Mouse (Mus musculus) thymus, adult 2 months (tissue): ENCODE results near the gene Hoxd12. TPM values are rescaled to one million over a fixed set of nuclear protein-coding genes. Genes with fewer than 3 reads are reported as not detected.

Experiments
- DNase-seq: peaks from one replicate; pipeline ENCODE4 v3.0.0; 2021
- H3K27ac ChIP-seq: fragments of 200-500 bp; 2 replicates; pipeline ENCODE4 v1.5.1; 2012; ENCODE audit warnings: low read length, control low read depth; ENCODE audit not compliant: control insufficient read depth, insufficient read depth
- H3K27me3 ChIP-seq: fragments of 200-500 bp; 2 replicates; pipeline ENCODE4 v1.6.1; 2012; ENCODE audit warnings: mild to moderate bottlenecking, low read length, moderate library complexity, mixed read lengths; ENCODE audit not compliant: control insufficient read depth, insufficient read depth
- H3K36me3 ChIP-seq: fragments of 200-500 bp; 2 replicates; pipeline ENCODE4 v1.6.1; 2012; ENCODE audit warnings: mild to moderate bottlenecking, low read length, moderate library complexity; ENCODE audit not compliant: control insufficient read depth, insufficient read depth
- H3K4me1 ChIP-seq: fragments of 200-500 bp; replicated peaks from 2 replicates; pipeline ENCODE4 v1.6.1; 2012; ENCODE audit warnings: low read length; ENCODE audit not compliant: control insufficient read depth, insufficient read depth
- H3K4me3 ChIP-seq: fragments of 200-500 bp; 2 replicates; pipeline ENCODE4 v1.5.1; 2012; ENCODE audit warnings: mild to moderate bottlenecking, low read length, control low read depth, moderate library complexity; ENCODE audit not compliant: control insufficient read depth, insufficient read depth
- CTCF ChIP-seq: fragments of 200-500 bp; IDR thresholded peaks from 2 replicates; pipeline ENCODE4 v1.5.1; 2012; ENCODE audit warnings: mild to moderate bottlenecking, control low read depth, low read length, moderate library complexity, borderline replicate concordance; ENCODE audit not compliant: control insufficient read depth, poor library complexity, insufficient read depth; ENCODE audit errors: extremely low read depth
- POLR2A ChIP-seq: fragments of 200-500 bp; IDR thresholded peaks from 2 replicates; pipeline ENCODE4 v1.6.1; 2012; ENCODE audit warnings: mild to moderate bottlenecking, low read length, control low read depth, moderate library complexity; ENCODE audit not compliant: control insufficient read depth, poor library complexity, insufficient read depth; ENCODE audit errors: extremely low read depth
- WGBS: fragments of 180-500 bp; shearing (Covaris S2); methylation state at CpG from one replicate; pipeline ENCODE4 v1.1.7; 2018; 5-methylcytosine and 5-hydroxymethylcytosine counted together
- polyA plus RNA-seq: library from polyadenylated mRNA; depleted of rRNA; stranded (reverse); fragments of >200 nt; gene quantifications from 2 replicates; pipeline ENCODE4 v1.2.3, GENCODE M21; 2012

The Hoxd12 gene
- polyA plus RNA-seq, 1 experiment = not detected

DNA sequence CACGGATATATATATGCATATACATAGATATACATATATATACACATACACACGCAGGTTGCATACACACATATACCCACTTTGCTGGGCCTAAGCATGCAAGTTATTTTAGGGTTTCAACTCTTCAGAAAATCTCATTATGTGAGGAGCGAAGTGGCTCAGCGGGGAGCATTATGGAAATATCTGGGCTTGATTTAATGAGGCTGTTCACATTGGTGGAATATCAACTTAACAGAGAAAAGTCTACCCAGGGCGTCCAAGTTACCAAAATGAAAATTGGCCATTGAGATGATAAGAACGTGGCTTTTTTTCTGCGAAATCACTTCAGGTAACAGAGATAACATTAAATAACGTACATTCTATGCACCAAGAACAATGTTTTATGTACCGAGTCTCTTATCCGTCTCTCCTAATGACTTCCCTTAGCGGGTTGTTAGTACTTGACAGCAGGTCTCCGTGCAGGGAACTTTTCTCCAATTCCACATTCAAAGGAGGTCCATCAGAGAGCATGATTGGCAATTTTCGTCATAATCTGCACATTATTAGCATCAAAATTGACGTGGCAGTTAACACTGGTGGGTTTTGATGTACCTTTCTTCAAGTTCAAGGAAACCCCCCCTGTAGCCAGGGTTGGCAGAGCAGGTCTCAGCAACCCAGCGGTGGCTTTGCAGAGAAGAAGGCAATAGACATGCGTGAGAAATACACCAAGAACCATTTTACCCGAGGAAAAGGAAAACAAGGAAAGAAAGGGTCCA, 20.9 kb upstream of the Hoxd12 start:
- no peaks in the 10 kb centered on the region for H3K4me1 ChIP-seq
- 23% methylated on average over 17 of the region's 17 CpGs for WGBS
- H3K27ac ChIP-seq = no peak overlapping the region
- no peaks in the 10 kb centered on the region for H3K36me3 ChIP-seq
- no peak for DNase-seq
- TF ChIP-seq CTCF (no peak), POLR2A (no peak)
- no peak overlapping the region for H3K4me3 ChIP-seq
- H3K27me3 ChIP-seq = peaks cover 35% of the 10 kb centered on the region

DNA sequence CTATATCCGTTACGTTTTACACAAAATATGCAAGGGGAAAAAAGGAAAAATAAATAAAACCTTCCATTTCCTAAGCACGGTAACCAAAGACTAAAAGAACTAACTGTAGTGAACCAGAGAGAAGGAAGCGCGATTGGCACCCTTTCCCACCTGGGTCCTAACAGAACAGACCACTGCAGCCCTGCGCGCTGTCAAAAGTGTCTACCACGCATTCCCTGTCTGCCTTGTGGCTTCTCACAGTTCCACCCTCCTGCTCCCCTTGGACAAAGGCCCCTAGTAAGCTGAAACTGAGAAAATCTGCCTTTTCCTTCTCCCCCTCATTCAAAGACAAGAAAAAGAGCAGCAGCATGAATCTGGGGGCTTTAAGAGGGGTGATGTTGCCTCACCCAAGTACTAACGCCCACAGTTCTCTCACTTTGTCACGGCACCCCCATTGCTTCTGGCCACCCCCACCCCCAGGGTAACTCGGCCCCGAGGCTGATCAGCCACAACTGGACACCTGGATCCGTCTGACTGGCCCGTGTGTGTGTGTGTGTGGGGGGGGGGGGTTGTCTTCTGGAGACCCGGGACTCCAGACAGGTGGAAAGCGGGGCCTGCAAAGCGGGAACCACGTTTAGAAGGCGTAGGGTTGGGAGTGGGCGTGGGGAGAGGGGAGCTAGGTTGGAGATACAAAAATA, 19.9 kb upstream of the Hoxd12 start:
- DNase-seq = no peak
- H3K36me3 ChIP-seq = no peaks in the 10 kb centered on the region
- 21% methylated on average over 20 of the region's 20 CpGs for WGBS
- TF ChIP-seq POLR2A (no peak), CTCF (no peak)
- no peak overlapping the region for H3K27ac ChIP-seq
- H3K27me3 ChIP-seq = peaks cover 38% of the 10 kb centered on the region
- no peak overlapping the region for H3K4me3 ChIP-seq
- H3K4me1 ChIP-seq = no peaks in the 10 kb centered on the region

DNA sequence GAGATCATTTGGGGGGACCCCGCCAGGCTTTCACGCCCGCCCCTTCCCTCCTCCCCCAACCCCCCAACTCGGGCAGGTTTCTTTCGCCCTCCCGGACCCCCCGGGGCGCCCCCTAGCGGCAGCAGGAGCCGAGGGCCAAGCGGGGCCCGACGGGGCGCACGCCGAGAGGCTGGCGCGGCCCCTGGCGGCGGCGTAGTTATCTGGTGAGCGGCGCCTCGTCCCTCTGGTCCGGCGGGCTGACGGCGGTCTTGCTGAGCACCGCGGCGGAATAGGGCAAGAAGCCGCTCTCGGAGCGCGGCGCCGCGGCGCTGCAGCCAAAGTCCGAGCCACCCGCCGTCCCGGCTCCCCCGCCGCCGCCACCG, 19.4 kb upstream of the Hoxd12 start:
- Histone ChIP-seq H3K36me3 (no peaks in the 10 kb centered on the region), H3K4me3 (no peak overlapping the region), H3K4me1 (no peaks in the 10 kb centered on the region), H3K27me3 (peaks cover 38% of the 10 kb centered on the region), H3K27ac (no peak overlapping the region)
- no peak for DNase-seq
- TF ChIP-seq CTCF (no peak), POLR2A (no peak)
- WGBS = 7% methylated on average over 41 of the region's 47 CpGs

DNA sequence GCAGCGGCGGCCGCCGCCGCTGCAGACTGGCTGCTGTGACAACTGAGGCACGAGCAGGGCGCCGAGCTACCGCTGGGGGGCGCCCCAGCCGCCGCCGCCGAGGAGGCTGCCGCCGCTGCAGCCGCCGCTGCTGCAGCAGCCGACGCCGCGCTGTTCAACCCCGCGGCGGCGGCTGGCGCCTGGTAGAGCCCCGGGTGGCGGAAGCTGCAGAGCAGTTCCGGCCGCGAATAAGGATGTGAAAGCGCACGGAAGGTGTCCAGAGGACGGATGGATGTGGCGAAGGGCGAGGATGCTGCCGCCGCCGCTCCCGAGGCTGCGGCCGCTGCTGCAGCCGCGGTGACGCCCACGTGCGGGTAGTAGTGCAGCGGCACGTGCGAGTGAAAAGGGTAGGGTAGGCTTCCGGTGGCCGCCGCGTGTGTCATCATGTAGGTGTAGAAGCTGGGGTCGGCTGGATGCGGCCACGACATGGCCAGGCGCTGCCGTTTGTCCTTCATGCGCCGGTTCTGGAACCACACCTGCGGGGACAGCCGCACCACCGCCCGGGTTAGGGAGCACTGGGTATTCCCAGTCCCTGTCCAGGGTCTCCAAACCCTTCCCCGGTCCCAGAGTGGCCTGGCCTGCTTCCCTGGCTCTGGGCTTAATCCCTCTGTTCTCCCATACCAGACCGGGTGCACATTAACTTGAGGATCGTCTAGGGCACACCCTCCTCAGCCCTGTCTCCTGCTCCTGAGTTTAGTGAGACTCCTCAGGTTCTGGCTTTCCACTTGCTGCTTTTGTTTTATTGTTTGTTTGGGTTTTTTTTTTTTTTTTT, 18.8 kb upstream of the Hoxd12 start:
- no peaks in the 10 kb centered on the region for H3K36me3 ChIP-seq
- no peak for TF ChIP-seq CTCF
- no peak for TF ChIP-seq POLR2A
- no peaks in the 10 kb centered on the region for H3K4me1 ChIP-seq
- no peak for DNase-seq
- H3K27me3 ChIP-seq = peaks cover 34% of the 10 kb centered on the region
- no peak overlapping the region for H3K4me3 ChIP-seq
- no peak overlapping the region for H3K27ac ChIP-seq
- 4% methylated on average over 68 of the region's 69 CpGs for WGBS

DNA sequence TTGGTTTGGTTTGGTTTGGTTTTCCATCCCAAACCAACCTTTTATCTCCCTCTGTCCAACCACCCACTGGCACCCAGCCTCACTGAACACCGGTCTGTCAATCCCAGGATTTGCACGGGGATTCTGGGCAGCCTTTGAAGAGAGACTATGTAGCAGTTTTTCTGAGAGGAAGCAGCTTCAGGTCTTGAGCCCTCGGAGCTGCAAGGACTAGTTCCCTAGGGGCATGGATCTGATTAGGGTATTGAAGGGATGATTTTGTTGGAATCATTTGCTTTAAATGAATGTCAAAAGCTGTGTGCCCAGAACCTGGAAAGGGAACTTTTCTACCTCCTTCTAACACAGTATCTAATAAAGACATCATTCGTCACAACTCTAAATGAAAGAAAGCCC, 18.2 kb upstream of the Hoxd12 start:
- no peak overlapping the region for H3K4me3 ChIP-seq
- DNase-seq = no peak
- H3K27me3 ChIP-seq = peaks cover 36% of the 10 kb centered on the region
- no peak overlapping the region for H3K27ac ChIP-seq
- no peaks in the 10 kb centered on the region for H3K36me3 ChIP-seq
- TF ChIP-seq CTCF = no peak
- TF ChIP-seq POLR2A = no peak
- no peaks in the 10 kb centered on the region for H3K4me1 ChIP-seq
- 12% methylated on average over 4 of the region's 4 CpGs for WGBS

DNA sequence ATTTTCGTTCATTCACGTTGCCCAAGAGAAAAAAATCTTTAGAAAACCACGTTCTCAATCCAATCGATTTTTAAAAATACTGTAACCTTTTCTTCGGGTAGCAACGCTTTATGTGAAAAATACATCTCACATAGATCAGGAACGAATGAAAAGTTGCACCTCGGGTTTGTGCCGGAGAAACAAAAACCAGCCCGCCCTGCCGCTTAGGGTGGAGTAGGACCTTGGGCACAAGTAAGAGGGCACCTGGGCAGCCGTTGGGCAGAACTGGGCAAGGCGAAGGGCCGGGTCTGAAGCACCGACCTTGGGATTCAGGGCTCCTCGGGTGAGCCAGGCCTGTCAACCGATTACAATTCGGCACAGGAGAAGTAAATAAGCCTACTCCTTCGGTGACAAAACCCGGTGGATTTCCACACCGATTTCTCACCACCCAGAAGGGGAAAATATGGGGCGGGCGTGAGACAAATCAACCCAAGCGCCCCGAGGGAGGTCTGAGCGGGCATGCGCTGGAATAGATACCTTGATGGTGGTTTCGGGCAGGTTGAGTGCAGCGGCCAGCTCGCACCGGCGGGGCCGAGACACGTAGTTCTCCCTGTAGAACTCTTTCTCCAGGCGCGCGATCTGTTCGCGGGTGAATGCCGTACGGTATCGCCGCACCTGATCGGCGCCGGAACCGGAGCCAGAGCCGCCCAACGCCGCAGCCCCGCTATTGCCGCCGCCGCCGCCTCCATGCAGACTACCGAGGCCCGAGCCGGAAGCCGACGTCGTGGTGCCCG, 17.4 kb upstream of the Hoxd12 start:
- Histone ChIP-seq H3K27ac (no peak overlapping the region), H3K4me3 (no peak overlapping the region), H3K4me1 (no peaks in the 10 kb centered on the region), H3K27me3 (peaks cover 40% of the 10 kb centered on the region), H3K36me3 (no peaks in the 10 kb centered on the region)
- TF ChIP-seq CTCF = no peak
- TF ChIP-seq POLR2A = no peak
- no peak for DNase-seq
- WGBS = 5% methylated on average over 62 of the region's 62 CpGs
